Mouse (Mus musculus) spleen, adult 12 weeks (tissue): Measurements from ENCODE around the gene Adgrv1.

ENCODE experiments used
- DNase-seq: peaks from one replicate; pipeline ENCODE4 v3.0.0; 2022; ENCODE audit warnings: low spot score

The Adgrv1 gene

GRCm38 (mm10) chr13:81045345-81045744 lies 587.6 kb downstream of the Adgrv1 start:
- no peak for DNase-seq
